13 mouse cellular contexts compared by ENCODE assay signal in the genomic region with DNA sequence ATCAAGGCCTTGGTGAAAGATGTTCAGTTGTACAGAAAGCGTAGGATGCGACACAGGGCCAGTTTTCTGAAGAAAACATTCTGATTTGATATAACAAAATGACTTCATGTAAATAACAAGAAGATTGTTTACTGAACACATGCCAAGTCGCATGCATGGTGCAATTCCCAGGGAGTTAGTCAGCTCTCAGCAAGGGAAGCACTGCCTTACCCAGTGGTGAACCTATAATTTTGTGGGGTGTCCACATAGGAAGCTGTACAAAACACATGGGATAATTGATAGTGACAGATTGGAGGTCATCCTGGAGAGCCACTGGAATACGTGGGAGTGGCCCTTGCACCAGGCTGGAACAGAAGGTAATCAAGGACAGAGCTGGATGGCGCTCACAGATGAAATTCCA.
DNase-seq lines count a peak whose midpoint lies in the region; ATAC-seq and TF ChIP-seq lines count a peak whose summit lies in the region.
"Had no signal": no experiment of that assay in that cellular context is flagged by ENCODE, and none has a peak within 500 bp of the region (broad histone marks: within the 10 kb centered on the region; RNA-seq: fewer than 3 reads in every experiment).

No protein-coding gene starts in this region.

- no peak overlapping the region for H3K4me3 ChIP-seq in heart, embryonic 12.5 days
- no peak overlapping the region for H3K4me3 ChIP-seq in thymus, adult 2 months (ENCODE audit: control insufficient read depth, insufficient read depth, low read length)
- H3K4me3 ChIP-seq: midbrain, embryonic 12.5 days; neural tube, embryonic 13.5 days had no signal

- intact Hi-C loops in heart, postnatal 10 days (cut with DNase I) = no loop called here

- no peaks in the 10 kb centered on the region for H3K36me3 ChIP-seq in heart, embryonic 12.5 days
- H3K36me3 ChIP-seq in thymus, adult 2 months (ENCODE audit: control insufficient read depth, insufficient read depth, low read length) = no peaks in the 10 kb centered on the region
- H3K36me3 ChIP-seq: midbrain, embryonic 12.5 days; neural tube, embryonic 13.5 days had no signal

- peak; percentile 18 to 23 for DNase-seq in heart, postnatal 10 days
- peak; percentile 15 for DNase-seq in urinary bladder, postnatal 14 days (ENCODE audit: low spot score)
- no peak for DNase-seq in urinary bladder, postnatal 25 days (ENCODE audit: low spot score)
- peak; percentile 77 for DNase-seq in lung, postnatal 10 days
- no peak for DNase-seq in spleen, postnatal 36 days (ENCODE audit: low spot score in 2 of 2)
- no peak for DNase-seq in thymus, adult 2 months
- DNase-seq: cerebellum, adult 18-20 months; thymus, postnatal 14 days had no signal

- no peak overlapping the region for H3K4me2 ChIP-seq in heart, embryonic 12.5 days
- H3K4me2 ChIP-seq: midbrain, embryonic 12.5 days; neural tube, embryonic 13.5 days had no signal

- H3K4me1 ChIP-seq in heart, embryonic 12.5 days (replicated peaks) = peaks cover 8% of the 10 kb centered on the region; the same call in 1 of the 2 replicates
- H3K4me1 ChIP-seq in thymus, adult 2 months (replicated peaks; ENCODE audit: control insufficient read depth, insufficient read depth, low read length) = no peaks in the 10 kb centered on the region
- H3K4me1 ChIP-seq: midbrain, embryonic 12.5 days; neural tube, embryonic 13.5 days had no signal

- TF ChIP-seq CTCF in thymus, adult 2 months (IDR thresholded peaks at IDR 0.05; ENCODE audit: borderline replicate concordance, control insufficient read depth, extremely low read depth, insufficient read depth, low read length, poor library complexity) = no peak

- WGBS in heart, embryonic 12.5 days = 81% methylated on average over 5 of the region's 5 CpGs
- 92% methylated on average over 5 of the region's 5 CpGs for WGBS in thymus, adult 2 months

- H3K27me3 ChIP-seq in heart, embryonic 12.5 days (replicated peaks) = no peaks in the 10 kb centered on the region
- H3K27me3 ChIP-seq in thymus, adult 2 months (ENCODE audit: control insufficient read depth, insufficient read depth, low read length) = no peaks in the 10 kb centered on the region
- H3K27me3 ChIP-seq: midbrain, embryonic 12.5 days; neural tube, embryonic 13.5 days had no signal

- no peak for ATAC-seq in heart, embryonic 12.5 days (ENCODE audit: insufficient number of reproducible peaks, low FRiP score)
- no peak for ATAC-seq in erythroid progenitor cell, adult 5-6 weeks (replicated peaks; ENCODE audit: low FRiP score, poor library complexity, severe bottlenecking)
- ATAC-seq: hindbrain, embryonic 16.5 days had no signal

- no peak overlapping the region for H3K27ac ChIP-seq in heart, embryonic 12.5 days (ENCODE audit: poor library complexity, severe bottlenecking)
- H3K27ac ChIP-seq in thymus, adult 2 months (ENCODE audit: control insufficient read depth, insufficient read depth, low read length) = no peak overlapping the region
- H3K27ac ChIP-seq: midbrain, embryonic 12.5 days; neural tube, embryonic 13.5 days had no signal

- TF ChIP-seq POLR2A in thymus, adult 2 months (IDR thresholded peaks at IDR 0.05; ENCODE audit: control insufficient read depth, extremely low read depth, insufficient read depth, low read length, poor library complexity) = no peak

- no peak overlapping the region for H3K9ac ChIP-seq in heart, embryonic 12.5 days
- H3K9ac ChIP-seq: midbrain, embryonic 12.5 days; neural tube, embryonic 13.5 days had no signal

- H3K9me3 ChIP-seq in heart, embryonic 12.5 days (replicated peaks) = no peaks in the 10 kb centered on the region
- H3K9me3 ChIP-seq: midbrain, embryonic 12.5 days; neural tube, embryonic 13.5 days had no signal

Comparison
In these comparisons a context has a peak if more than half of its experiments do, and no peak if none do; other contexts are left out.
1. DNase-seq: peak in heart, postnatal 10 days (2 of 2), urinary bladder, postnatal 14 days (single experiment) and lung, postnatal 10 days (single experiment); none in urinary bladder, postnatal 25 days (single experiment), spleen, postnatal 36 days (0 of 2) and thymus, adult 2 months (single experiment).